Mouse (Mus musculus): ENCODE results near the gene Gm5136.

Gm5136 gene

DNA sequence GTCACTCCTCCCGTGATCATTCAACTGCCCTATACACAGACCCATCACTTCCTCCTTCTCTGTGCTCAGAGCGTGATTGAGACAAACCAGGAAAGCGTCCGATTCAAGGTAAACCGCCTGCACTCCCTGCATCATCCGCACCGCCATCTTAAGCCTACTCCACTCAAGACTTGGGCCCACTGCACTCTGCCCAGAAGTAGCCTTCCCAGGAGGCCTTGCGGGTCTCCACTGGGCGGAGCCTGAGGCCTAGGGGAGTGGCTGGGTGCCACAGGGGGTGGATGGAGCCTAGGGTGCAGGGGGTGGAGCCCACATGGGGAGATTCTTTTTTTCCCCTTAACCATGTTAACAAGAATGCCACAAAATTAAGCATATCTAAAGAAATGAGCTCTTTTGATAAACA is at the start of gene Gm5136:
TSS of gene Gm5136 (minus strand) at position 215 of the 400 bp plus-strand sequence.
- DNase-seq, result no peak

DNA sequence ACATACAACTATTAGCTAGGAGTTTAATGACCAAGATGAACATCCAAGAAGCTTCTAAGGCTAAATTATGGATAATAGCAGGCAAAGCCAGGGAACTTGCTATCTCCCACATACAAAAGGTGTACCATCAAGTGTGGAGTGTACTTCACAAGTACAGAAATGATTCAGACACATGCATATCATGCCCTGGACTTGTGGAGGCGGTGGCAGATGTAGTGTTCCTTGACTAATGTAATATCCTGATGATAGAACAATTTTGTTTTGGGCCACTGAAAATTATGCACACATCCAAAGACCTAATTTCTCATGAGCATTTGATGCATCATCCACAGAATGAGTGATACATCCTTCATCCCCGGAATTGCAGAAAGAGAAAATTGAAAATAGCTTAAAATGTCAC is 43.8 kb upstream of the Gm5136 start:
- DNase-seq, result no peak

DNA sequence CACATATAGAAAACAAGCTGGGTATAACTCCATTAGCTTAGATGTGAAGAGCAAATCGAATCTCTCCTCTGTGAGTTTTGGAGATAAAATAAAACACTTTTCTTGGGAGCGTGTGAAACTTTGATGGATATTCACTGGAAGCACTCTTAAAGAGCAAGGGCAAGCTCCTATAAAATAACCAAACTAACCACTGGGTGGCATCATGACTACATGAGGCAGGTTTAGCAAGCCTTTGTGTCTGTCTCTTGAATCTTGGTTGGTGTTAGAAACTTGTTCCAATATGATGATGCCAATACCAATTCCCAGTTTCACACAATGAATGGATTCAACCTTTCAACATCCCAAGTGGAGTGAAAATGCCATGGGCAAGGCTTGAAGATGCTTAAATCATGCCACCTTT is 34.0 kb upstream of the Gm5136 start:
- DNase-seq, result no peak

DNA sequence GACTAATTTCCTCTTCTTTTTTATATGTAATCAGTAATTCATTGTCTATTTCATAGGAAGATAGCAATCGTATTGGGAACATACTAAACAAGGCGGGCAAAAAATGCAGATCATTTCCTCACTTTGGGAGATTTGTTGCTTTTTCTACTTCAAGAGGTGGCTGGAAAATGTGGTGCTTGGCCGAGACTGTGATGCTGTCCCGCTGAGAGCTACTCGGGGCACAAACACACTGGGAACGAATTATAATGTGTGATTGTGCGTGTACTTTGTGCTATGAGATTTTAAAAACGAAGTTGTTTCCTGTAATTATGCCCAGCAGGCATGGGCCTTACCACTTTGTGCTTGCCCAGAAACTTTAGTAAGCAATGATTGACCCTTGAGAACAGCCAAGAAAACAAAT is 29.0 kb upstream of the Gm5136 start:
- DNase-seq, result no peak

DNA sequence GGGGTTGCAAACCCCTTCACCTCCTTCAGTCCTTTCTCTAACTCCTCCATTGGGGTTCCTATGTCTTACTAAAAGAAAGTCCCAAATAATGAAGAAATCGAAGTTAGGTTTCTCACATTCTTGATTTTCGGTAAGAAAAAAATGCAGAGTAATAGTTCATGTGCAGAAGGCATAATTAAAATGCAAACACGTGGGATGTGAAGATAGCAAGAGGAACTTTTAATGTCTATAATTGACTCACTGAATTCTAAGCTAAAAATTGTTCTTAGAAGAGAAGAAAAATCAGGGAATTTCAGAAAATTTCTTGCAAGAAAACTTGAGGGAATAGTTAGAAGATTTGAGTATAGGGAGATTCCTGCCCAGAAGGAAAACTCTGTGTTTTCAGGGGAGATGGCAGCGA is 26.4 kb upstream of the Gm5136 start:
- no peak for DNase-seq

DNA sequence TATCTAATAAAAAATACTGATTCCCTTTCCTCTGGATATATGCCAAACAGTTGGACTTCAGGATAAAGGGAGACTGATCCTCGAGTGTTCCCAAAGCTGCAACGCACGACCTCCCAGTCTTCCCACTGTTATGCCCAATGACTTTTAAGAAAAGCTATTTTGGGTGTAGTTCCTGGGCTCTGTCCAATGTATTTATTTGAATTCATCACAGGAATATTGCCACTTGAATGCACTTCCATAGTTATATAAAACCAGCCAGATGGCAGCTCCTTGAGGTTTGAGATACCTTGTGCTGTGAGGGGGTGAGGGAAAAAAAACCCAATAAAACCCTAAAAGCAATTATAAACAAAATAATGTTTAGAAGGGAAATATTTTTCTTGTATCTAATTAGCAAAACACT is 24.9 kb upstream of the Gm5136 start:
- DNase-seq, result no peak

DNA sequence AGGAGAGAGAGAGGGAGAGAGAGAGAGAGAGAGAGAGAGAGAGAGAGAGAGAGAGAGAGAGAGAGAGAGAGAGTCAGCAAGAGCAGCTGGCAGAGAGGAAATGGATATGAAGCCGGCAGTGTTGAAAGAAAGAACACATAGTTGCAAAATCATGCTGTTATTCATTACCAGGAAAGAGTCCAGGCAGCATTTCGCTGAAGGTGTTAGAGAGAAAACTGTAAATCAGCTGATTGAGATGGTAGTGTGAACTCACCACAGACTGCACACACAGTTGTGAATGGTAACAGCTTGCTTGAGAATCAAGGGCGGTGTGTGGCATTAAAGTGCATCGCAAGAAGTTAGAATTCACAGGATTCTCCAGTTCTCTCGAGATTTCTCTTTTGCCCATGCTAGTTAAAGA is 10.6 kb upstream of the Gm5136 start:
- no peak for DNase-seq

DNA sequence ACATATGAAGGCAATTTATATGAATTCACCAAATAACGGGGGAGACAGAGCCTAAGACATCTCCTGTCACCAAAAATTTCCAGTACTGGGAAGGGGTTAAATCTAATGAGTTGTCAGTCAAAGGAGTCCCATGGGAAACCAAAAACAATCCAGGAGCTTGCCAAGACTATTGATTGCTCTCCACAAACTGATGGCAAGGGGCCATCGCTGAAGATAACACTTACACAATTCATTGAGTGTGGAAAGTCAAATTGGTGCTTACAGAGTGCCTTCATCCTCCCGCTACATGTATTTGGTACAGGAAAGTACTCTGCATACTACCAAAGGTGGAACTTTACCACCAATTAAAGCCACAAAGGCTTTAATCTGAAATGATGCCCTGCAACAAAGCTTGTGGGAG is 5.7 kb upstream of the Gm5136 start:
- DNase-seq, result no peak

DNA sequence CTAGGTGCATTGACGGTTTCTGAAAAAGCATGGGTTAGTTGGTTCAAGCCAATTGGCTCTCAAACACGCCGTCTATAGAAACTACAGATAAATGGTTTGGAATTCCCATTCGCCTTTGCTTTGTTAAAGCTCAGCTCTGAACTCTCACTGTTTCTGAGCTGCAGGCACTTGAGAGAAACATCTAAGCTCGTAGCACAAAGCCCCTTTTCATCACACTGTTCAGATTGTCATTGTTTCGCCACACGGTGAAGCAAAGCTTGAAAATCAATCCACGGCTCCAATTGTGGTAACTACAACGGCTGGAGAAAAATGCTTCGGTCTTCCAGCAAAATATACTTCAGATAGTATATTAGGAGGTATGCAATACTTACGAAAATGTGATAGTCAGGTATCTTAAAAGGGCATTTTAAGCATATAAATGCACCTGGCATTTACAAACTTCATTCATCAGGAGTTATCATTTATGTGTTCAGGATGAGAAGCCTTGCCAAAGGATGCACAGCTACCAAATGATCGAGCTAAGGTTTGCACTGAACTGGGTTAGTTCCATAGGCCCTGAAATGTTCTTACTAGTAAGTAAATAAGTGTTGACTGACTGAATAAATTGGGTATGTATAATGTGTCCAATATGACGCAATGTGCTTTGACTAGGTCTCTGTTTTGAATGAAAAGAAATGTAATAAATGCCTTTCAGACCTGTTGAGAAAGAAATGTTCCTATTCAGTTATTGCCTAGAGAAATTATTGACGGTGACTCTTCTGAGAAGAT is 1.6 kb upstream of the Gm5136 start:
- no peak for DNase-seq

DNA sequence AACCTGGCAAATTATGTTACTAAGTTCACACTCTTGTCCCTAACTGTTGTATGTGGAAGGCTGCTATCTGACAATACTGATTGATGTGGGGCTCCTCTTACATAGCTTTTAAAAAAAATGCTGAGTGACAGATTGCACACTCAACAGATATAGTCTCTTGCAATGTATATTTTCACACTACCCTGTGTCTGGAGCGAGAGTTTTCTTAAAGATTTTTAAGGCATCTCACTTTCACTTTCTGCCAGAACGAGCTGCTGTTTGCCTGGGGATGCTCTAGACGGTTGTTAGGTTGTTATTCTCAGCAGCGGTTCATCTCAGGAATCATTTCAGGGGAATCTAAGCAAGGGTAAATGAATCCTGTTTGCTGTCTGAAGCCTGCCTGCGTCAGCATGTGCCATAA is 2.9 kb downstream of the Gm5136 start:
- DNase-seq, result no peak

DNA sequence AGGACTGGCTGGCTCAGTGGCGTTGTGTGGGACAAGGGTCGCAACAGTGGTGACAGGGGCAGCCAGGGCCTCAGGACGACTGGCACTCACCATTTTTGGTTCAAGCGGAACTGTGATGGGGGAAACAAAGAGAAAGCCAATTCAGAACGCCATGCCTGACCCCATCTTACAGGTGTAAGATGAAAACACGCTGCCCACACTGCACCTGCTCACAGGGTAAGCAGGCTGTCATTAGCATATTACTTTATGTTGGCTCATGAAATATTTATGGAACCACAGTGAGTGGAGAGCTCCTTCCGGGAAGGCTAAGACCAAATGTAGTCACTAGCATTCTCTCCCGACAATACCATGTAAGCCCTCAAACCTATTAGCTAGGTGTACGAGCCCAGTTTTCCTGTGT is 9.0 kb downstream of the Gm5136 start:
- DNase-seq, result no peak

DNA sequence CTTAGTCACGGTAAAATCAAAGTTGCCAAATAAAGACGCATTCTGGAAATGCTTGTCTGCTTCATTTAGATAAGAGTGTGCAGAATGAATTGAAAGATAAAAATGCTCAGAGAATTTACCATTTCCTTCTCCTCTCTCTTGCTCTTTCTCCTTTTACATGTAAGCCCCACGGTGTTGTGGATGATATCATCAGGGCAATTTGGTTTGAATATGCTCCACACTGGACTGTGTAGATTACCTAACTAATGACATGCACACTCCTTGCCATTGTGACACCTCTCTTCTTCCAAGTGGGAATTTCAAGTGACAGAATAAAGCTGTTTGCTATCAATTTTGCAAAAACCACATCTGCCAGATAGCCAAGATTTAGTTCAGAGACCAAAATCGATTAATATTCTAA is 13.3 kb downstream of the Gm5136 start:
- DNase-seq, result no peak

DNA sequence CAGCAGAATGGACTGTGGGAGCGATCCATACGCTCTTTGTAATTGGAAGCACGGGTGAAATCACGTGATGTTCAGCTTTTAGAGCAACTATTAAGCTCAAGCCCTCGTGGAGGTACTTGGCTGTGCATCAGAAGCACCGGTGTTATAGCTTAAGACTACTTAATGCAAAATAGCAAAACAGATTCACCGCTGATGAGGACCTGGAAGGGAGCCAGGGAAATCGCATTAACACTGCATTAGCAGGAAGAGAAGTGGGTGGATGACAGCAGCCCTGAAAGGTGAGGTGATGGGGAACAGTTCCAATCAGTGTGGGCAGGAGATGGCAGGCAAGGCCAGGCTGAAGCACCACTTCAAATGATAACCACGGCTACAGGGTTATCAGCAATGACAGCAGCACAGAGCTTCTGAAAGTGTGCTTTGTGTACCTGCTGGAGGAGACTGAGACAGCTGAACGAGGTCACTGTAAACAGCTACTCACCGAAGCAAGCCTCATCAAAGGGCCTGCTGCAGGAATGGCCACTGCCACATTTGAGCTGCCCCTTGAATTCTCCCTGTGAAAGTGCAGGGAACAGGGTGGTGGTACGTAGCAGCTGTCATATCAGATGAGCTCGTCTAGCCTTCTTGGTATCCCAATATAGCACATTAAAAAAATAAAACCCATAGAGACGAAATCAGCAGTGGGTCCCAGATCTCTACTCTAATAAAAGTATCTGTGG is 20.1 kb downstream of the Gm5136 start:
- no peak for DNase-seq

DNA sequence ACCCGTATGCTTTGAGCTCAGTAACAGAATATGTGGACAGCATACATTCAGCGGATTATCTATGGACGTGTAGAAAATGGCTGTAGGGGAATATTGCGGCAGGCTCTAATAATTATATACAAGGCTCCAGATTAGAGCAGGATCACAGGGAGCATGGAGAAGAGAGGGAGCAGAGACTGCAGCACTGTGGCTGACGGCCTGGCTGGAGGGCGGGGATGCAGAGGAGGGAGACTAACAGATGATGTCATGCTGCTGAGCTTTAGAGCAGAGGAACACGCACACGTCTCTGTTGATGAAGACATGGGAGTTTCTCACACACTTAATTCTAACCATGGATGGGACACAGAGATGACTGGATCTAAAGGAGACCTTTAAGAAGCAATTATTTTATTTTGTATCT is 22.9 kb downstream of the Gm5136 start:
- DNase-seq, result no peak

DNA sequence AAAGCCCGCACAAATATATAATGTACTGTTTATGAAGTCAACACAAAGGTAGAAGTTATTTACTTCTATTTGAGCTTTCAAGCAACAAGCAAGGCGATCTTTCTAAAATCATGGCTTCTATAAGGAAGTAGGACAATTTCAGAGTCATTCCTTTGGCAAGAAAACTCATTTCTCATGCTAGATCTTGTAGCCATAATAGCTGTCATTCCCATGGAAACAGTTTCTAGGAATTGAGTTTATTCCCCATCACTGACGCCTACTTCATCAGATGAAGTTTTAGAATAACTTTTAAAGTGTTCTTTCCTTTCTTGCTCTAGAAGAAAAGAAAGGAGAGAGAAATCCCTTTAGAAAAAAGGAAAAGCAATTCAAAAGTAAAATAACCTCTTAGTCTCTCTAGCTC is 31.0 kb downstream of the Gm5136 start:
- no peak for DNase-seq

DNA sequence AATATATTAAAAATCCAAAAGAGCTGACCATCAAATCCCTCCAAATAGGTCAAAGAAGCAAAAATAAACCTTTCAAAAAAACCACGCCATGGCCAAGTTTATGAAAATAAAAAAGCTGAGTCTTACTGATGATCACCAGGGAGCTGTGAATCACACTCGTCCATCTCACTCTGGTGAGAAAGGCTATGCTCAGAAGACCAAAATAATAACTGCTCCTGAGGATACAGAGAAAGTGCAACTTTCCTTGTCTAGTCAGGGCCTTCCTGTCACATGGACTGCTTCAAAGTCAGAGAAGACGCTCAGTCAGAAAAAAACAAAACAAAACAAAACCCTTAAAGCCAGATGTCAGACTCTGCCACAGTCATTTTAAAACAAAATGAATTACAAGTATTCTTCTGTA is 39.7 kb downstream of the Gm5136 start:
- no peak for DNase-seq

DNA sequence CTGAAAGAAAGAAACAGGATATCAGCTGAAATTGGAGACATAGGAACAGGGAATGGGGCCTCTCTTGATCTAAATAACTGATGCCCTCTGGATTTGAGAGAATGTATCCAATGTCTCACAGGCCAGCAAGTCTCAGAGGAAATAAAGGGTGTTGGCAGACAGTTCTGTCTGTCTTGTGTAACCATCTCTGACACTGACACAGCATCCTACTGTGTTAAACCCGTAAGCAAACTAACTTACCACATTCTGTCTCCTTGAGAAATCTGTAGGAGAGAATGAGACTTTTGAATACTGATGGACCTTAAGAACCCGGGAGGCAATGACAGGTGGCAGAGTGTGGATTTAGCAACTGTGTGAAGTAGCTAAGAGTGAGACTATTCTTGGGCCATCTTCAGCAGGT is 41.7 kb downstream of the Gm5136 start:
- no peak for DNase-seq

DNA sequence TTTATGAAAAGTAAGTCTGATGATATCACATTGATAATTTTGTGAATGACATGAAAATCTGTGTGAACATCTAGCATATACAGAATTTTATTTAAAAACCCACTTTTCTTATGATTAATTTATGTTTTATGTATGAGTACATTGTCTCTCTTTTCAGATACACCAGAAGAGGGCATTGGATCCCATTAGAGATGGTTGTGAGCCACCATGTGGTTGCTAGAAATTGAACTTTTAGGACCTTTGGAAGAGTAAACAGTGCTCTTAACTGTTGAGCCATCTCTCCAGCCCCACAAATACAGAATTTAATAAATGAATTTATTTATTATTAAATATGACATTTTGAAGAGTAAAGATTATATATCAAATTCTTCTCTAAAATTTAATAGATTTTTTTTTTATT is 42.3 kb downstream of the Gm5136 start:
- DNase-seq, result no peak

DNA sequence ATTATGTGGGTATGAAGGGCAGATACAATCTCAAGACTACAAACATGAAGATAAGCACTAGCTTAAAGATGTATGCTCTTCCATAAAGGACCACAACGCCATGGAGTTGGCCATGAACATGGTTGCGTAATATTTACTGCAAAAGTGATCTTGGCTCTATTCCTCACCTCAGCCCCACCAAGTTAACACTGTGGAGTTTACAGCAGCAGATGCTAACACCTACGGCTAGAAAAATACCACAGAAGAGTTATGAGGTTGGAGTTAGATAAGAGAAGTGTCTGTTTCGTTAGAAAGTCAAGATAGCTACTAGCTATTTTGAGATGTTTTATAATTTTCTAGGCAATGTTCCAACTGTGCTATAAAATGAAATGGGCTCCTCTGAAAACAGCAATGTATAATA is 43.1 kb downstream of the Gm5136 start:
- DNase-seq, result no peak

DNA sequence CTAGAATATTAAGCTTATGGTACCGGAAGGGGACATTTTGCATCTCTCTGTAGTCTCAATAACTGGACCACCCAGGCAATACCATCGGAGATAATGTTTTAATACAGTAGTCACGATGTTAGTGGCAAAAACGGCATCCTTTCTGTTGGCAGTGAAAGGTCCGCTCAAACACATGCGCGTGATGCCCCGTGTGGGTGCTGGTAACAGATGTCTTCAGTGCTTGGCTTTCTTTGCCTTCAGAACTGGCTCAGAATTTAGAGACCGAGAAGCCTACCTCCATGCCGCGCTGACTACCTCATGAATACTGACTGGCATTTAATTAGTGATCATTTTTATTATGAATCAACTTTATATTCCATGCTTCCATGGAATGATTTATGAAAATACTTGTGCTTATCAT is 44.9 kb downstream of the Gm5136 start:
- no peak for DNase-seq

DNA sequence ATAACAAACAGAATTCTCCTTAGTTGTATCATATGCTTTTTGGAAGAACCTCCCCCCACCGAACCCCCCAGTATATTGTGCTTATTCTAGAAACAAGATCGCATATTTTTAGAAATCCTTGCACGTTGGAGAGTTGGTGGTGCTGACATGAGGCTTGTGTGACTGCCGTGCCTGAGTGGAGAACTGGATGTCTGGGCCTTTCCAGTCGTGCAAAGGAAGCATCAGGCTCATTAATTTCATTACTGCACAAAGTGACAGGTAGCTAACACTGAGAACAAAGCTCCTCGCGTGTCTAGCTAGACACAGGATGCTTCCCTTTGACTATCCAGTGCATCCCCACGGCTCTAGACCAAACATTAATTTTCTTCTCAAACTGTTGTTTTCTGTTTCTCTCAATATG is 47.1 kb downstream of the Gm5136 start:
- DNase-seq, result no peak

DNA sequence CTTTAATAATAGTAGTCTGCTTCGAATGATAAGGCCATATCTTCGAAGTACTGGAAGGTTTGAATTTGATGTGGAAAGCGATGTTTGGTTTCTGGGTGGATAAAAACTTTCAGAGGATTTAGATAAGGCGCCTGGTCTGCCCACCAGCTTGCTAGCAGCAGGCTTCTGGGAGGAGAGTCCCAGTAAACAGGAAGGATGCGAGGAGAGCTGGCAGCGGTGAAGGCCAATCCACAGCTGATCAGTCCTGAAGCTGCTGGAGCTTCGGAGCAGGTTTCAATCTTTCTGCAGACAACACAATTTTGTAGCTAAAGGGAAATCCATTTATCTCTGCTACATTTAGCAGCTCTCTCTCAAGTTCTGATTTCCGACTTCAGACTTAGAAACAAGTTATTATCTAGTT is 47.9 kb downstream of the Gm5136 start:
- DNase-seq, result no peak

DNA sequence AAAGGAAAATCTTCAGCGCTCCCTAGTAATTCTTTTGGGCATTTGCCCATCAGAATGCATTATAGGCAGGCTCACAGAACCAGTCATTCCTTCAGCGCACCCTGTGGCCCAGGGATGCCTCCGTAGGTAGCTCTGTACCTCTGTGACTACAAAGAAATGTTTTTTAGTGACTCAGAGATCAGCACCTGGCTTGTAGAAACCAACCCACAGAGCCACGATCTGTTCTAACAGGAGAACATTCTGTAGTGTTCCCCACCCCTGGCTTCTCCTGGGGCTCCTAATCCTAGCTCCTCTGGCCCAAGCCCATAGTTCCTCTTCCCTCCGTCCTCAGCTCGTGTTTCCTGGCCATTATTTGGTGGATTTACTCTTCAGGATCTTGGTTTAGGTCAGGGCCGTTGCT is 50.8 kb downstream of the Gm5136 start:
- DNase-seq, result no peak

Data from right cerebral cortex, postnatal 4 days (tissue).